Mouse (Mus musculus) gastrocnemius, postnatal 10 days (tissue): ENCODE measurements around the gene Cd59b. TPM values are rescaled to one million over a fixed set of nuclear protein-coding genes. Genes with fewer than 3 reads are reported as not detected.

ENCODE experiments used
- DNase-seq: peaks from one replicate; pipeline ENCODE4 v3.0.0; 2021; ENCODE audit warnings: mixed read lengths
- long read RNA-seq, 2 experiments: library from polyadenylated mRNA; stranded (forward); transcript quantifications; one replicate each; pipeline ENCODE4 v2.0.0; 2021
- total RNA-seq, 2 experiments: library from RNA; stranded (reverse); gene quantifications; 2 replicates each; pipeline ENCODE4 v1.2.3; 2021

The Cd59b gene
- total RNA-seq, result 1 to 10 TPM; 2.1 to 2.2 TPM
- long read RNA-seq, experiment 1, result 0 reads
- long read RNA-seq, experiment 2, result 0 reads

- peak; percentile 25 for DNase-seq
Observed at GRCm38 (mm10) chr2:104069704-104070185, at the start of gene Cd59b. Gene Cd59b, plus strand, starts transcription at chr2:104069849.

GRCm38 (mm10) chr2:104023096-104023495 lies 46.6 kb upstream of the Cd59b start:
- no peak for DNase-seq

GRCm38 (mm10) chr2:104024656-104025055 lies 45.0 kb upstream of the Cd59b start:
- no peak for DNase-seq

- peak; percentile 85 for DNase-seq
Observed at GRCm38 (mm10) chr2:104027458-104028138, 42.1 kb upstream of the Cd59b start, which contains the start of gene Fbxo3. Gene Fbxo3, plus strand, starts transcription at chr2:104027721.

- no peak for DNase-seq
Observed at GRCm38 (mm10) chr2:104028139-104028723, 41.4 kb upstream of the Cd59b start, which contains the start of gene 4931422A03Rik. Gene 4931422A03Rik, minus strand, starts transcription at chr2:104028361.

- DNase-seq, result no peak
Observed at GRCm38 (mm10) chr2:104029074-104029473, 40.6 kb upstream of the Cd59b start.

- DNase-seq, result no peak
Observed at GRCm38 (mm10) chr2:104030381-104030780, 39.3 kb upstream of the Cd59b start.

- DNase-seq, result no peak
Observed at GRCm38 (mm10) chr2:104032056-104032455, 37.6 kb upstream of the Cd59b start.

GRCm38 (mm10) chr2:104034832-104035472 lies 34.7 kb upstream of the Cd59b start:
- DNase-seq, result peak; percentile 52

GRCm38 (mm10) chr2:104035595-104035994 lies 34.1 kb upstream of the Cd59b start:
- no peak for DNase-seq

- DNase-seq, result no peak
Observed at GRCm38 (mm10) chr2:104036316-104036715, 33.3 kb upstream of the Cd59b start.

- DNase-seq, result no peak
Observed at GRCm38 (mm10) chr2:104038236-104038635, 31.4 kb upstream of the Cd59b start.

GRCm38 (mm10) chr2:104041632-104042031 lies 28.0 kb upstream of the Cd59b start:
- DNase-seq, result no peak

- DNase-seq, result no peak
Observed at GRCm38 (mm10) chr2:104042766-104043165, 26.9 kb upstream of the Cd59b start.

- DNase-seq, result no peak
Observed at GRCm38 (mm10) chr2:104043624-104044478, 25.8 kb upstream of the Cd59b start.

- peak; percentile 32 for DNase-seq
Observed at GRCm38 (mm10) chr2:104044479-104045080, 25.1 kb upstream of the Cd59b start.

GRCm38 (mm10) chr2:104058381-104058780 lies 11.3 kb upstream of the Cd59b start:
- no peak for DNase-seq

- no peak for DNase-seq
Observed at GRCm38 (mm10) chr2:104058954-104059353, 10.7 kb upstream of the Cd59b start.

- no peak for DNase-seq
Observed at GRCm38 (mm10) chr2:104059786-104060185, 9.9 kb upstream of the Cd59b start.

- DNase-seq, result no peak
Observed at GRCm38 (mm10) chr2:104060996-104061395, 8.7 kb upstream of the Cd59b start.

- no peak for DNase-seq
Observed at GRCm38 (mm10) chr2:104062665-104063064, 7.0 kb upstream of the Cd59b start.

GRCm38 (mm10) chr2:104064152-104064551 lies 5.5 kb upstream of the Cd59b start:
- DNase-seq, result no peak
